Mouse (Mus musculus) hindbrain, embryonic 10.5 days (tissue): ENCODE results near the gene Bmp8b. TPM values are rescaled to one million over a fixed set of nuclear protein-coding genes. Genes with fewer than 3 reads are reported as not detected.
"Not testable (repeated sequence)": the region's sequence is repeated elsewhere in the genome, so short reads cannot be mapped to it uniquely, and the experiment has no call there.

Source experiments
- DNase-seq: peaks from one replicate; pipeline ENCODE4 v3.0.0-alpha.2; 2017; ENCODE audit warnings: low spot score
- H3K27ac ChIP-seq: fragments of 300-500 bp; sonication (generic); 2 replicates; pipeline ENCODE4 v1.5.1; 2016; ENCODE audit warnings: mild to moderate bottlenecking, moderate library complexity
- H3K27me3 ChIP-seq: fragments of 300-500 bp; sonication (generic); 2 replicates; pipeline ENCODE4 v1.6.1; 2016; ENCODE audit warnings: mild to moderate bottlenecking; ENCODE audit not compliant: poor library complexity, insufficient read depth, severe bottlenecking
- H3K36me3 ChIP-seq: fragments of 300-500 bp; sonication (generic); 2 replicates; pipeline ENCODE4 v1.6.1; 2016; ENCODE audit warnings: mild to moderate bottlenecking, moderate library complexity
- H3K4me1 ChIP-seq: fragments of 300-500 bp; sonication (generic); replicated peaks from 2 replicates; pipeline ENCODE4 v1.6.1; 2016; ENCODE audit warnings: mild to moderate bottlenecking
- H3K4me3 ChIP-seq: fragments of 300-500 bp; sonication (generic); 2 replicates; pipeline ENCODE4 v1.5.1; 2016; ENCODE audit warnings: mild to moderate bottlenecking, moderate library complexity
- H3K9me3 ChIP-seq: fragments of 300-500 bp; sonication (generic); 2 replicates; pipeline ENCODE4 v1.6.1; 2016; ENCODE audit warnings: mild to moderate bottlenecking, moderate library complexity
- WGBS: fragments of 180-500 bp; shearing (Covaris S2); methylation state at CpG from one replicate; pipeline ENCODE4 v1.1.7; 2016; 5-methylcytosine and 5-hydroxymethylcytosine counted together
- polyA plus RNA-seq: library from polyadenylated mRNA; unstranded; fragments of >200 nt; fragmentation: Nextera tagmentation; extraction: Ambion mirVana; gene quantifications from 2 replicates; pipeline ENCODE4 v1.2.1, GENCODE M21; 2016

Gene Bmp8b
- polyA plus RNA-seq, 1 experiment from 2014 or later: 0.60 TPM

DNA sequence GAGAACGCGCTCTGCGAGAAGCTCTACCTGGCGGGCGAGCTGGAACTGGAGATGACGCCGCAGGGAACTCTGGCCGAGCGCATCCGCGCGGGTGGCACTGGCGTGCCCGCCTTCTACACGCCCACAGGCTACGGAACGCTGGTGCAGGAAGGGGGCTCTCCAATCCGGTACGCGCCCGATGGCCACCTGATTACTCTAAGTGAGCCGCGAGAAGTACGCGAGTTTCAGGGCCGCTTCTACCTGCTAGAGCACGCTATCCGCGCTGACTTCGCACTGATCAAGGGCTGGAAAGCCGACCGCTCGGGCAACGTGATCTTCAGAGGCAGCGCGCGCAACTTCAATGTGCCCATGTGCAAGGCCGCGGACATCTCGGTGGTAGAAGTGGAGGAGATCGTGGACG lies 11.7 kb downstream of the Bmp8b start:
- not testable (repeated sequence) for H3K9me3 ChIP-seq, H3K27ac ChIP-seq, H3K36me3 ChIP-seq, DNase-seq
- Histone ChIP-seq H3K27me3 (peaks cover 37% of the 10 kb centered on the region), H3K4me3 (peak overlapping the region; percentile 48), H3K4me1 (peaks cover 12% of the 10 kb centered on the region)
- WGBS: 19% methylated on average over 42 of the region's 42 CpGs

DNA sequence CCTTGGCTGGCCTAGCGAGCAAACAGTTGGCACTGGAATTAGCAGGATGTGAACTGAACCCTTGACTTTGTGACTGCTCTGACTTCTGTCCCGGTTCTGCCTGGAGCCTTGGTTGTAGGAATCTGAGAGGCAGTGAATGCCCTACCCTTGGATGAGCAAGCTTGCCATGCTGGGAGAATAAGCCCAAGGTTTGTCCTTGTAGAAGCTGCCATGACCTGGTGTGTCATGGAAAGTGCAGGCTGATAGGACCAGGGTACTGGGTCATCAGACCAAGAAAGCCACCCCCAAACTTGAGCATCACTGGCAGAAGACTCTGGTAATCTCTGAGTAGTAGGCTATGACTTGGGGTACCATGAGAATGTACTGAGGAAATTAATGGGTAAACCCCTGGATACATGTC lies 16.3 kb downstream of the Bmp8b start:
- H3K27me3 ChIP-seq: peaks cover 17% of the 10 kb centered on the region
- peaks cover 3% of the 10 kb centered on the region for H3K4me1 ChIP-seq
- peaks cover 25% of the 10 kb centered on the region for H3K36me3 ChIP-seq
- H3K9me3 ChIP-seq: 0 out of 2 replicates have a peak, but pooled peaks cover 3% of the 10 kb centered on the region
- no peak overlapping the region for H3K4me3 ChIP-seq
- no peak overlapping the region for H3K27ac ChIP-seq
- 91% methylated on average over 2 of the region's 2 CpGs for WGBS
- no peak for DNase-seq

DNA sequence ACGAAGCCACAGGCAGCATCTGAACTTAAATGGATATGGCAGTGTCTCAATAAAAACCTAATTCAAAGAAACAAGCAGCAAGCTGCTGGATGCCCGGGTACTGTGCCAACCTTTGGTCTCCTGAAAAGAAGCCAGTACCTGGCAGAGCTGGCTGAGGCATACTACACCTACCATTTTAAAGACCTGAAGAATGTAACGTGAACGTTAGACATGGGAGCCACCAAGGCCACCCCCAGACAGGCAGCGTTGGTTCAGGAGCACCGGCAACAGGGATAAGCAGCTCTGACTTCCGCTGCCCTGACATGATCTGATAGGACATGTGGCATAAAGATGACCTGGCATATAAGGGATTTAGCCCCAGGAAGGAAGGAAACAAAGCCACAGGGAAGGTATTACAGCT lies 21.7 kb downstream of the Bmp8b start:
- Histone ChIP-seq H3K27me3 (no peaks in the 10 kb centered on the region), H3K36me3 (peaks cover 78% of the 10 kb centered on the region), H3K4me1 (no peaks in the 10 kb centered on the region), H3K4me3 (no peak overlapping the region), H3K27ac (no peak overlapping the region), H3K9me3 (no peaks in the 10 kb centered on the region)
- WGBS: 94% methylated on average over 7 of the region's 7 CpGs
- DNase-seq: no peak

DNA sequence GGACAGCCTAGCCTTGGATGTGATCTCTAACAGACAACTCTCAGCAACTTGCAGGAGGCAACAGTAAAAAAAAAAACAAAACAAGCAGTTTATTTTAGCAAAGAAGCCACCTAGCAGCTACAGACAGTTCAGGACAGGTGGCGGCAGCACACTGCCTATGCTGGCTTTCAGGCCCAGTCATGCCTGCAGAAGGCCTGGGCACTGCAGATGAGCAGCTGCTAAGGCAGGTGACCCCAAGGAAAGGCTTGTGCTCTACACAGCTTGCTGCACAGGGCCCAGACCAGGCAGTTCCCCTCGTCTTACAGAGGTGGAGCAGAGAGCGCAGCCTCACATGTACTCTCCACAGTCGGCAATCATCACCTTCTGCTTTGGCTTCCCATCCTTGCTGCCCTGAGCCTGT lies 22.1 kb downstream of the Bmp8b start:
- no peaks in the 10 kb centered on the region for H3K4me1 ChIP-seq
- H3K36me3 ChIP-seq: peaks cover 82% of the 10 kb centered on the region
- H3K4me3 ChIP-seq: no peak overlapping the region
- no peaks in the 10 kb centered on the region for H3K9me3 ChIP-seq
- no peak overlapping the region for H3K27ac ChIP-seq
- no peaks in the 10 kb centered on the region for H3K27me3 ChIP-seq
- 88% methylated on average over 4 of the region's 4 CpGs for WGBS
- no peak for DNase-seq

- WGBS: 92% methylated on average over 3 of the region's 3 CpGs
- Histone ChIP-seq H3K36me3 (peaks cover 46% of the 10 kb centered on the region), H3K27ac (no peak overlapping the region), H3K27me3 (peaks cover 7% of the 10 kb centered on the region; the same call in 1 of the 2 replicates), H3K4me1 (peaks cover 21% of the 10 kb centered on the region), H3K4me3 (no peak overlapping the region), H3K9me3 (no peaks in the 10 kb centered on the region)
- DNase-seq: no peak
Measured at GRCm38 (mm10) chr4:123137551-123137950, 32.6 kb downstream of the Bmp8b start.

DNA sequence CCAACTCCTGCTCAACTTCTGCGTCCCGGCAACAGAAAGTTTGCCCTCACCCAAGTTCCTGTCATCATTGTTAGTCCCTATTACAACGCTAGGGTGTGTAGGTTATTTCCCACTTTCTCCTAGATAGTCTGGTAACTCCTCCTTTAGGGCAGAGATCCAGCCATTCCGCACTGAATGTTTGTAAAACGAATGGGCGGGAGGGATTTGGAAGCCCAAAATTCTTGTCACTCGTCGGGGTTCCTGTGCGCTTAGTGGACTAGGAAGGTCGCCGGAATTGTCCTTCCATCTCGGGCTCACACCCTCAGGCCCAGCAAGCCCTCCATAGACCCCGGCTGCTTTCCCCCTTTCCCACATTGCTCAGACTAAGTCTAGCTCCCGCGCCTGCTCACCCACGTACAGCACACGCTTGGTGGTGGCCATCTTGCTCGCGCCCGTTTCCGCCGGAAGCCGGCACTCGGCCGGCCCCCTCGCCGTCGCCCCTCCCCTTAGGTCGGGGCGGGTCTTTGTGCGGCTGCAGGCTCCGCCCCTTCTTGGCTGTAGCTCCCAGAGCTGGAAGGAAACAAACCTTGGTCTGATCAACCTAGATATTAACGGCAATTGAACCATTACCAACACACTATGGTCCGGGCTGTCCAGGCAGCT lies 34.7 kb downstream of the Bmp8b start, which contains the start of gene Ppie:
TSS of gene Ppie (minus strand) at position 439 of the 642 bp plus-strand sequence.
- no peaks in the 10 kb centered on the region for H3K9me3 ChIP-seq
- H3K27ac ChIP-seq: peak within 1 kb of the TSS; percentile 91
- peak; percentile 94 for DNase-seq
- H3K4me3 ChIP-seq: peak within 1 kb of the TSS; percentile 73
- peaks cover 21% of the 10 kb centered on the region for H3K4me1 ChIP-seq
- H3K27me3 ChIP-seq: peaks cover 7% of the 10 kb centered on the region; the same call in 1 of the 2 replicates
- WGBS: 1% methylated on average over 34 of the region's 34 CpGs
- peaks cover 26% of the 10 kb centered on the region for H3K36me3 ChIP-seq

GRCm38 (mm10) chr4:123147446-123148150 lies 42.6 kb downstream of the Bmp8b start:
- 71% methylated on average over 5 of the region's 5 CpGs for WGBS

DNA sequence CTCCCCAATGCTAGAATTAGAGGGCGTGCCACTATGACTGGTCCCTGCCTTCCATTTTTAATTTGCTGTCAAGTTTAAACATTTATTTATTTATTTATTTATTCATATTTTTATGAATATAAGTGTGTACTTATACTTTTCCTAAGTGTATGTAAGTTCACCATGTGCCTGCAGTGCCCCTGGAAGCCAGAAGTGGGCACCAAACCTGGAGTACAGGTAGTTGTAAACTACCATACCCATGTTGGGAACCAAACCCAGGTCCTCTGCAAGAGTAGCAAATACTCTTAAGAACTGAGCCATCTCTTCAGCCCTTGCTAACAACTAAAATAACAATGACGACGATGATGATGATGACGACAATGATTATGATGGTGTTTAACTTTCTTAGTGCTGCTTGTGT lies 47.0 kb downstream of the Bmp8b start:
- WGBS: 75% methylated on average over 4 of the region's 4 CpGs
- H3K27me3 ChIP-seq: no peaks in the 10 kb centered on the region; the same call in 1 of the 2 replicates
- DNase-seq: no peak
- H3K4me1 ChIP-seq: no peaks in the 10 kb centered on the region
- no peaks in the 10 kb centered on the region for H3K36me3 ChIP-seq
- no peaks in the 10 kb centered on the region for H3K9me3 ChIP-seq
- H3K4me3 ChIP-seq: no peak overlapping the region
- no peak overlapping the region for H3K27ac ChIP-seq

More at GRCm38 (mm10) chr4:123147446-123148150, 42.6 kb downstream of the Bmp8b start:
- Histone ChIP-seq H3K36me3 (no peaks in the 10 kb centered on the region), H3K4me1 (no peaks in the 10 kb centered on the region), H3K4me3 (no peak overlapping the region), H3K27me3 (peaks cover 8% of the 10 kb centered on the region; the same call in 1 of the 2 replicates), H3K9me3 (no peaks in the 10 kb centered on the region), H3K27ac (no peak overlapping the region)
- no peak for DNase-seq

DNA sequence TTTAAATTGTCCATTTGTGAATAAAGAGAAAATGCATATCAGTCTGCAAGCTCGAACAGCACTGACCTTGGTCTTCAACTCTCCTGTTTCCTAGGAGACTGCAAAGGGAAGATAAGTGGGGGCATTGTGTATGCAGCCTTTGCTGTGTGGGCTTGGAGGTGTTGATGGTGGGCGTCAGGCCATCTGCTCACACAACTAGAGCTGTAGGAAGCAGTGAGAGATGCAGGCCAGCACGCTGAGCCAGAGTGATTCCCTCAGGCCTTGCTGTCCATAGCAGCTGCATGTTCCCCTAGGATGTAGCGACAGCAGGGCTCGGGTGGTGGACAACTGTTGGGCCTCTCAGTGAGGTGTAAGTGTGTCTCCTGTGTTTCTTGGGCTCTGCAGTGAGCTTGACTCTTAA lies 48.0 kb downstream of the Bmp8b start:
- no peaks in the 10 kb centered on the region for H3K4me1 ChIP-seq
- H3K4me3 ChIP-seq: no peak overlapping the region
- H3K27ac ChIP-seq: no peak overlapping the region
- DNase-seq: no peak
- H3K27me3 ChIP-seq: no peaks in the 10 kb centered on the region; the same call in 1 of the 2 replicates
- no peaks in the 10 kb centered on the region for H3K9me3 ChIP-seq
- WGBS: 59% methylated on average over 5 of the region's 5 CpGs
- H3K36me3 ChIP-seq: no peaks in the 10 kb centered on the region

- no peak for DNase-seq
- H3K9me3 ChIP-seq: no peaks in the 10 kb centered on the region
- WGBS: 35% methylated on average over 4 of the region's 4 CpGs
Measured at GRCm38 (mm10) chr4:123155004-123155403, 50.0 kb downstream of the Bmp8b start.

GRCm38 (mm10) chr4:123155427-123155826 lies 50.5 kb downstream of the Bmp8b start:
- no peak for DNase-seq
- H3K9me3 ChIP-seq: no peaks in the 10 kb centered on the region
- no peak overlapping the region for H3K27ac ChIP-seq
- H3K36me3 ChIP-seq: no peaks in the 10 kb centered on the region
- H3K4me1 ChIP-seq: no peaks in the 10 kb centered on the region
- H3K4me3 ChIP-seq: no peak overlapping the region
- H3K27me3 ChIP-seq: no peaks in the 10 kb centered on the region; the same call in 1 of the 2 replicates
- WGBS: 69% methylated on average over 2 of the region's 2 CpGs

More at GRCm38 (mm10) chr4:123155004-123155403, 50.0 kb downstream of the Bmp8b start:
- Histone ChIP-seq H3K4me1 (no peaks in the 10 kb centered on the region), H3K36me3 (no peaks in the 10 kb centered on the region), H3K27me3 (no peaks in the 10 kb centered on the region; the same call in 1 of the 2 replicates), H3K4me3 (no peak overlapping the region), H3K27ac (no peak overlapping the region)

DNA sequence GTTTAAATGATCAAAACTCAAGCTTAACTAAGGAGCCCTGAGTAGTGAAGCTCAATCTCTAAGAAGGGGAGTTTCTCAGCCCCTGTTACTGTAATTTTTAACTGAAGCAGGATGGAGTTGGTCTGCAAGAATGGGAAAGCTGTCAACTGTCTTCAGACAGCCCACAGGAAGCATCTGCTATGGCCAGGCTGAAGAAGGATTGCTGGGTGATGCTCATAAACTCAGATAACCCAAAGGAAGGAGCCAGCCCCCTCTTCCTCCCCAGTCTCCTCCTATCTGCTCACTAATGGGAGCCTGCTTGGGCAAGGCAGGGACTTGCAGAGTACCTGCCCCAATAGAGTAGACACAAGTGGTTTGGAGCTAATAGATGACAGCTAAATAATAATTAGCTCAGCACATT lies 50.9 kb downstream of the Bmp8b start:
- Histone ChIP-seq H3K27me3 (no peaks in the 10 kb centered on the region; the same call in 1 of the 2 replicates), H3K36me3 (no peaks in the 10 kb centered on the region), H3K27ac (no peak overlapping the region), H3K4me3 (no peak overlapping the region), H3K4me1 (no peaks in the 10 kb centered on the region), H3K9me3 (no peaks in the 10 kb centered on the region)
- DNase-seq: no peak

- H3K36me3 ChIP-seq: no peaks in the 10 kb centered on the region
- H3K4me1 ChIP-seq: peaks cover 12% of the 10 kb centered on the region
- H3K27me3 ChIP-seq: peaks cover 5% of the 10 kb centered on the region
- WGBS: 78% methylated on average over 6 of the region's 6 CpGs
- no peak overlapping the region for H3K4me3 ChIP-seq
- no peak for DNase-seq
- no peak overlapping the region for H3K27ac ChIP-seq
- no peaks in the 10 kb centered on the region for H3K9me3 ChIP-seq
Measured at GRCm38 (mm10) chr4:123160571-123160970, 55.6 kb downstream of the Bmp8b start.
